Mouse (Mus musculus): Measurements from ENCODE around the gene Abhd14a.

GRCm38 (mm10) chr9:106454071-106454761 is 6.7 kb upstream of the Abhd14a start:
- no peak for TF ChIP-seq MYC (IDR thresholded peaks at IDR 0.05; ENCODE audit: low read depth, low read length)
- no peak for TF ChIP-seq TAL1 (IDR thresholded peaks at IDR 0.05; ENCODE audit: low read length)
- no peak for TF ChIP-seq POLR2A (IDR thresholded peaks at IDR 0.05; ENCODE audit: control insufficient read depth in 1 of 2, insufficient read depth in 1 of 2, low read depth in 1 of 2, low read length in 2 of 2, poor library complexity in 1 of 2)
- TF ChIP-seq HCFC1 (IDR thresholded peaks at IDR 0.05; ENCODE audit: low read depth, low read length): no peak
- TF ChIP-seq BHLHE40 (IDR thresholded peaks at IDR 0.05; ENCODE audit: borderline replicate concordance, low read depth, low read length): no peak
- TF ChIP-seq CTCF (IDR thresholded peaks at IDR 0.05 in 2 of 3, conservative IDR thresholded peaks at IDR 0.05 in 1 of 3; ENCODE audit: control insufficient read depth in 1 of 3, insufficient read depth in 1 of 3, low read depth in 2 of 3, low read length in 3 of 3, poor library complexity in 1 of 3, severe bottlenecking in 1 of 3): no peak
- no peak for TF ChIP-seq USF2 (IDR thresholded peaks at IDR 0.05; ENCODE audit: borderline replicate concordance in 1 of 2, insufficient read depth in 1 of 2, low read depth in 1 of 2, low read length in 2 of 2)
- no peak for TF ChIP-seq TCF12 (IDR thresholded peaks at IDR 0.05; ENCODE audit: low read depth, low read length)
- no peak for TF ChIP-seq E2F4 (IDR thresholded peaks at IDR 0.05; ENCODE audit: borderline replicate concordance, low read depth, low read length)
- TF ChIP-seq SMC3 (IDR thresholded peaks at IDR 0.05; ENCODE audit: low read depth, low read length): no peak
- no peak for TF ChIP-seq ELF1 (IDR thresholded peaks at IDR 0.05; ENCODE audit: low read depth, low read length)
- TF ChIP-seq CHD2 (IDR thresholded peaks at IDR 0.05; ENCODE audit: low read length): no peak
- TF ChIP-seq MAX (IDR thresholded peaks at IDR 0.05; ENCODE audit: low read length): no peak
- TF ChIP-seq GATA1 (IDR thresholded peaks at IDR 0.05; ENCODE audit: low read depth, low read length): no peak

Data from MEL (cell line).